Mouse (Mus musculus): ENCODE measurements around the gene Pde9a.

The Pde9a gene

DNA sequence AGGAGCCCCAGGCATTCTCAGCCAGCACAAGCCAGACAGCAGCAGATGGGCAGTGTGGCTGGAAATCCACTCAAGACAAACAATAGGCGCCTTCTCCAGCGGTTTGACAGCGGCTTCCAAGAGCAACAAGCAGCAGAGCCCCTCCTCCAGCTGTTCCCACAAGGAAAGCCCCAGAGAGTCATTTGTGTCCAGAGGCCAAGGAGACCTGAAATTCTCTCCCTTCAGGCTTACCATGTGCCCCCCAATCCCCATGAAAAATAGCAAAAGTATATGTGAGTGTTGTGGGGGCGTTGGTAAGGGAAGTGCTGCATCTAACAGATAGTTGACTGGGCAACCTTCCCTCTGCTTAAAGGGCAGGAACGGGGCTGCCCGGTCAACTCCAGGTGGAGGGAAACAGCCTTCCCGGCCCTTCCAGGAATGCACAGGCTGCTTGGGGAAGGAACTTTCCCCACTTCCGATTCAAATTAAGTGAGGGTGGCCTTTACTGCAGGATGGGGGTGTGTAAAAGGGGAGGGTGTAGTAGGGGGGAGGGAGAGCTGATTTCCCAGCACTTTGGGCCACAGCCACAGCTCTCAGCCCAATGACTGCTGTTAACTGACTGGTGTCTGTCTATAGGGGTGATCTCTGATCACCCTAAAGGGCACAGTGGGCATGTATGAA lies 912 bp upstream of the Pde9a start:
- in situ Hi-C loops (cut with MboI, MseI): no loop called here

DNA sequence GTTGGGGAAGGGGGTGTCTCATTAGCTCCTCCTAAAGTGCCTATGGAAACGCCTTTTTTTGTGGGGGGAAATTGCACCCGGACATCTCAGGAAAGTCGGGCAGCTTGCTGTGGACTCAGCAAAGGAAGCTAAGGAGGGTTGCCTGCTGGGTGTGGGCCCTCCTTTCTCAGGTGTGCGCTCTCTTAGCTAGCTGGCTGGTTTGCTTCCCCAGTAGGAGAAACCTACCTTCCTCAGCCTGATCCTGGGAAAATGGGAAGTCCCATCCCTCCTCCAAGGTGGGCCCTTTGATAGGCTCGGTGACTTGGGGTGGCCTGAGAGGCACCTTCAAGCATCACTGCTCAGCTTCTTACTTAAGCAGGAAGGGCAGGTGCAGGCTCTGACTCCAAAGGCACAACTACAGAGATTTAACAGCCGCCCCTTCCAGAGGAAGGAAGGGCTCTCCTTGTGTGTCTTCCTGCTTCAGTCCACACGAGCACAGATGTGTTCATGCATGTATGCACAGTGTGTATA lies 811 bp downstream of the Pde9a start:
- in situ Hi-C loops (cut with MboI, MseI): no loop called here

DNA sequence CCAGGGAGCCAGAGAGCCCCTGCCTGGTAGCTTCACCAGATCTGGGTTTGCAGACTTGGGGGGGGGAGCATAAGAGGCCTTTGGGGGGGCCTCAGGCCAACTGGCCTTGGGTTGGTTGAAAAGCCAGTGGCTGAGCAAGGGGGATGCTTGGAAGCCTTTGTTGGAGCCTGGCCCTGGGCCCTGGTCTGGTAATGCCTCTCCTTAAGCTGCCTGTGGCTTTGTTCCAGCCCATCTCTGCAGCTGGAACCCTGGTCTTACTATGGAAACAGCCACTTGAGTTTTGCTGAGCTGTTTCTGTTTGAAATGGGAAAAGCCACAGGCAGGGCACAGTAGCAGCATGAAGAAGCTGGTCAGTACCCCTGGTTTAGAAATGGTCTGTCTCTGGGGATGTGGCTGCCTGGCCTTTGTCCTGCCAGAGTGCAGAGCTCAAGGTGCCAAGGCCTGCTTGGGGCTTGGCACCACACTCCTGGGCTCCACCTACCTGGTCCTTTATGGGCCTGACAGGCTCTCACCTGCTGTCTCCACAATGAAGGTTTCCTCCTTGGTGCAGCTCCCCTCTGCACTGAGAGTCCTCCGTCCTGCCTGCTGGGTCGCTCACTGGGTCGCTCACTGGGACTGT lies 3.5 kb downstream of the Pde9a start:
- in situ Hi-C loops (cut with MboI, MseI): no loop called here

DNA sequence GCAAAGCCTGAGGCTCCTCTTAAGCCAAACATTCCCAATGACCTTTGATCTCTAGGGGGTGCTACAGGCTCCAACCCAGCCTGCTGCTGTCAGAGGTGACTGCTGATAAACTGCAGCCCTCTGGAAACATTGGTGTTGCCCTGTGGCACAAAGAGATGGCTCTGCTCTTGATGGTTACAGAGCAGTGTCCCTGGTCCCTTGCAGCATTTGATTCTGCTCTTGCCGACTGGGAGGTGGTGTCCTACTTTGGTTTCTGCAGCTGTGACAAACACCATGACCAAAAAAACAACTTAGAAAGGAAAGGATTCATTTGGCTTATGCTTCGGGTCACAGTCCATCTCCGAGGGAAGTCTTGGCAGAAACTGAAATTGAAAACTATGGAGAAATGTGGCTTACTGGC lies 5.5 kb downstream of the Pde9a start:
- in situ Hi-C loops (cut with MboI, MseI): no loop called here

- in situ Hi-C loops (cut with MboI, MseI): no loop called here
These were observed 6.0 kb downstream of the Pde9a start for GRCm38 (mm10) chr17:31392041-31392440.

DNA sequence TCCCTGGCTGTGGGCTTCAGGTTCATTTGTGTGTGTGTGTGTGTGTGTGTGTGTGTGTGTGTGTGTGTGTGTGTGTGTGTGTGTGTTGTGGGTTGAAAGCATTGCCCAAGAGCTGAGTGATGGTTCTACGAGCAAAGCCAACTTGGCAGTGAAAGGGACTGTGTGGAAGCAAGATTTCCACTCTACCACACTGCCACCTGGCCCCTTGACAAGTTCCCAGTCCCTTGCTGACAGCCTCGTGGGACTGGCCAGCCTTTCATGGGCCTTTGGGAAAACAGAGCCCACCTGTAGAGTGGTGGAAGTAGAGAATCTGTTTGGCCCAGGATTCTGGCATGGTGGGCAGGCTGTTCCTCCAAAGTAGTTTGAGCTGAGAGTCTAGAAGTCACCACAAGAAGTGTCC lies 7.8 kb downstream of the Pde9a start:
- in situ Hi-C loops (cut with MboI, MseI): no loop called here

DNA sequence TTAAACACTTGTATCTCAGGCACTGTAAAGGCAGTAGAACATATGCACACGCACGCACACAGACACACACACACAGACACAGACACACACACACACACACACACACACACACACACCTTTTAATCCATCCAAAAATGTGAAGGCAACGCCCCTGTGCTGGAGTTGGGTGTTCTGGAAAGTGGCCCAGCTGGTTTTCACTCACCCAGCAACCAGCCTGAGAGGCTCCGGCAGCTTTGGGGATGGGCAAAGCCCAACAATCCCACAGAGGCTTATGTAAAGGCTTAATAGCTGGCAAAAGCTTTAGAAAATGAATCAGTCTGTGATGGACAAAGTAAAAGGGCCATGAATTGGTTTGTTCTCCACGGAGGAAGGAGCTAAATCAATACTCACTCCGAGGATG lies 14.3 kb downstream of the Pde9a start:
- in situ Hi-C loops (cut with MboI, MseI): no loop called here

DNA sequence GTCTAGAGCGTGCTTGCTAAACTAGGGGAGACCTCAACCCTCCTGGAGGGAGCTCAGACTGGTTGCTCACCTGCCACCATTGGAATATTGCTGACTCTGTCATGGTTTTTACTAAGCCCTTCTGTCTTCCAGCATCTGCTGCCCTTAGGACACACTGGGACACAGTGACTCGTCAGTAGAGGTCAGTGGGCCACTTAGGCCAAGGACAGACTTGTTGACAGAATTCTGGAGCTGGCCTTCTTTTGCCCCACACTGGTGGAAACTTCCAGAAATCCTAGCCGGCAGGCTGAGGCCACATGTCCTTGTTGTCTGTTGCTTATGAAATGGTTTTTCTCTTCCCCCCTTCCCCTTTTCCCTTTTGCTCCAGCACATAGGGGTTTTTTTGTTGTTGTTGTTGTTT lies 15.2 kb downstream of the Pde9a start:
- in situ Hi-C loops (cut with MboI, MseI): no loop called here

DNA sequence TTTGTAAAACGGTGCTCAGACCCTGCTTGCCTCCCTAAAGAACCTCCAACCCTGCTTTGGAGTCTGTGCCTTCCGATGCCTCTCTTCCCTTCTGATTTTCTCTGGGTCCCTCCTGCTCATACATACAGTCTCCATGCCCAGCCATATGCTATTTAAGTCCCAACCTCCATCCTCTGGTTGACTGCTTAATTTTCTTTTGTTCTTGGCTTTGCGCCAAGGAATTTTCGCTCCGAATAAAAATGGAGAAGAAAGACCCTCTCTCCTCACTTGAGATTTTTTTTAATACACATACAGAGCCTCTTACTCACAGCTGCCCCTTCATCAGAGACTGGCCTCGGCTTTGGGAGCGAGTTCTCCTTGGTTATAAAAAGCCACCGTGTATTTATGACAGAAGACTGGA lies 16.7 kb downstream of the Pde9a start:
- in situ Hi-C loops (cut with MboI, MseI): no loop called here

- in situ Hi-C loops (cut with MboI, MseI): no loop called here
These were observed 19.8 kb downstream of the Pde9a start for GRCm38 (mm10) chr17:31405694-31406227.

- in situ Hi-C loops (cut with MboI, MseI): no loop called here
These were observed 23.8 kb downstream of the Pde9a start for GRCm38 (mm10) chr17:31409741-31410350.

- in situ Hi-C loops (cut with MboI, MseI): no loop called here
These were observed 29.2 kb downstream of the Pde9a start for GRCm38 (mm10) chr17:31415258-31415657.

DNA sequence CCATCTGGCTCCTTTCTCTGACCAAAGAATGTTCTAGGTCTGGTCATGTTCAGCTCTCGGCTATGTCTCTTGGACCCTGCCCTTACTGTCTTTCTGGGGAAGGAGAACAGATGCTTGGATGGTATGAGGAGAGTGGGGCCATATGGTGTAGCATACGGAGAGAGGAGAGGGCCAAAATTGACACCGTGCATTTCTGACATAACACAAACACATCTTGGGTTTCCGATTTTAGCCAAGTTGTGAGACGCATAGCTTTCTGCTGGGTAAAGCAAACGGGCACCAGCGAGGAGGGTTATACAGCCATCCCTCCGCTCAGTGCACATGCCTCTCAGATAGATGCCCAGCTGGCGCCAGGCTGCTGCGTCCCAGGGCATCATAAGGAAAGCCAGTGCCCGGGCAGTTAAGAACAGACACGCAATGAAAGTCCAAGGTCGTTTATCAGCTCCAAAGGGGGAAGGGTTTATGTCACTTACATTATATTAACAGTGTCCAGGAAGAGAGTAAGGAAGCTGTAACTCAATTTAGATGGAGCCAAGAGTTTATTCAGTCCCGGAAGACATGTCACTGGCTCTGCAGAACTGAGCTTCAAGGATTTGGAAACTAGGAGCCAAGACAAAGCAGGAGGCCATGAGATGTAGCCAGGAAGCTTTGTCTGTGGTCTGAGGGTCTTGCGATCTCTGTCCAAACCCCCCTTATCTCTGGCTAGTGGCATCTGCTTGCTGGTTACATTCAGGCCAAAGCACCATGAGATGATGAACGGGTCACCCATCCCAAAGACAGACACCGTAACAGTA lies 33.0 kb downstream of the Pde9a start:
- in situ Hi-C loops (cut with MboI, MseI): no loop called here

DNA sequence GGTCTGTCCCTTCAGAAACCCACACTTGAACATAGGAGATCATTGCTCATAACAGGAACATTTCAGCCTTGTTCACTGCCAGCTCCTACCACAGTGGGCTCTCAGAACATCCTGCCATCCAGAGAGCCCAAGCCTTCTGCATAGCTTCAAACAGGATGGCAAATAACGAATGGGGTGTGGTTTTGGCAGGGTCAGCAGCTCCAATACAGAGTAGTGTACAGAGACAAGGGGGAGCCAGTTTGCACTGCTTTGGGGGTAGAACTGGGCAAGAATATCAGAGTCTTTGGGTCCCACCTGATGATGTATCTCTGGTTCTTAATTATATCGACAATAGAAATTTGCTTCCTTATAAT lies 33.6 kb downstream of the Pde9a start:
- in situ Hi-C loops (cut with MboI, MseI): no loop called here

DNA sequence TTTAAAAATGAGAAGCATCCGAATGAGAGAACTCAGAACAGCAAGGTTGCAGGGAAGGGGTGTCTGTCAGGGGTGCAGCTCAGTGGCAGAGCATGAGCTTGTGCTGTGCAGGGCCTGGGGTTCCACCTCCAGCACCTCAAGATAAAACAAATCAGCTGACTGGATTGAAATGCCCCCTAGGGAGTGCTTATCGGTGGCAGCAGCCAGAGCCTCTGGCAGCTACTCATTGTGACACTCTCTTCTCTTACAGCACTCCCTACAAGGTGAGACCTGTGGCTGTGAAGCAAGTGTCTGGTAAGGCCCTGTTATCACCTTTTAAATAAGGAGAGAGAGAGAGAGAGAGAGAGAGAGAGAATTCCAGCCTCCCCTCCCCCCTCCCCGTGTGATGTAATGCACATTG lies 34.0 kb downstream of the Pde9a start:
- in situ Hi-C loops (cut with MboI, MseI): no loop called here

DNA sequence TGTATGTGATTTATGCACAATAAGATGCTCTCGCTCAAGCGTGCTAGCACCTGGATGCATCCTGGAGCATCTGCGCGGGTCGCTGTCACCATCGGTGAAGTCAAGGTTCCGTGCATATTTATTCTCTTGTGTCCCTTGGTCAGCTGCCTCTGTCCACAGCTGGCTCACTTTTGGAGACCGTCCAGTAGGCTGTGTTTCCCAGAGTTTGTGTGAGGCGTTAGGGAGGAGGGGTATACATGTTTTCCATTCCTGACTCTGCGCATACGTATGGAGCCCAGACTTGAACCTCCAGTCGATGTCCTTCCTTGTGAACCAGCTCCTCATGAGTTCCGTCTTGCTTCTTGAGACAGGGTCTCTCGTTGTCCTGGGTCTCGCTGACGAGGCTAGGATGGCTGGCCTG lies 34.6 kb downstream of the Pde9a start:
- in situ Hi-C loops (cut with MboI, MseI): no loop called here

- in situ Hi-C loops (cut with MboI, MseI): no loop called here
These were observed 36.4 kb downstream of the Pde9a start for GRCm38 (mm10) chr17:31422381-31422780.

- in situ Hi-C loops (cut with MboI, MseI): no loop called here
These were observed 37.0 kb downstream of the Pde9a start for GRCm38 (mm10) chr17:31423020-31423419.

- in situ Hi-C loops (cut with MboI, MseI): no loop called here
These were observed 38.3 kb downstream of the Pde9a start for GRCm38 (mm10) chr17:31424358-31424757.

DNA sequence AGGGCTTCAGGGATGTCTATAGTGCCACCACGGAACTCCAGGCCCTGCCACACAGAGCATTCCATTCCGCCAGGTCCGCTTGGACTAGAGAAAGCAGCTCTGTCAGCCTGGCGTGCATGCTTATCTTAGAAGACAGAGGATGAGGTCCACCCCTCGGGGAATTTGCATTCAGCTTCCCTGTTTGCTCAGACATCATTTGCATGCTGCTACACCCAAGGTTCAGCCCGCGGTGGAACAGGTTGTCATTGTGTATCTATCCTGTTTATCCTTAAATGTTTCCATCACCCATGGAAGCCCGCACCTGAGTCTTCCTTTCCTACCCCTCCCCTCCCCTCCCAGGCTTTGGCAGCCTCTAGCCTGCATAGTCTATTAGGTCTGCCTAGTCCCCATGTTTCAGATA lies 38.8 kb downstream of the Pde9a start:
- in situ Hi-C loops (cut with MboI, MseI): loop anchor here in 1 of 2 experiments (5.0 kb wide), 1 partner anchor 62 kb away; no protein-coding TSS in a partner anchor

GRCm38 (mm10) chr17:31425827-31426698 lies 40.1 kb downstream of the Pde9a start:
- in situ Hi-C loops (cut with MboI, MseI): loop anchor here in 1 of 2 experiments (5.0 kb wide), 1 partner anchor 64 kb away; no protein-coding TSS in a partner anchor
